Mouse (Mus musculus): ENCODE data around the gene Stk39.

DNA sequence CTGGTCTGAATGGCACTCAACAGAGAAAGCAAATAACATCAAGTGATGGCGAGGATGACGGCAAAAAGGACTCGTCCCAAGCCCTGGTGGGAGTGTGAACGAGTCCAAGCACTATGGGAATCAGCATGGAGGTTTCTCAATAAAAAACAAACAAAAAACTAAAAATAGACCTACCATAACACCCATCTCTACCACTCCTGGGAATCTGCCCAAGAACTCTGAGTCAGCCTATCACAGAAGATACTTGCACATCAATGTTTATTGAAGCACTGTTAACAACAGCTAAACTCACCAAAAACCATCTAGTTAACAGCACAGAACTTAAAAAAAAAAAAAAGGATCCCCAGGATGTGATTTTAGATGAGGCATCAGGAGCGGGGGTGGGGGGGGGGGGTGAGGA is 55.0 kb downstream of the Stk39 start:
- TF ChIP-seq CTCF (IDR thresholded peaks at IDR 0.05; ENCODE audit: borderline replicate concordance, control insufficient read depth, extremely low read depth, insufficient read depth, low read length, poor library complexity) (no peak), POLR2A (IDR thresholded peaks at IDR 0.05; ENCODE audit: control insufficient read depth, extremely low read depth, insufficient read depth, low read length, poor library complexity) (no peak)

Data from thymus, adult 2 months (tissue).